In genomic region chr2:172257471-172258065, GRCm38 (mm10) we compare ENCODE assay signal across 14 mouse cellular contexts. TPM values are rescaled to one million over a fixed set of nuclear protein-coding genes. Genes with fewer than 3 reads are reported as not detected.
A peak's percentile ranks its signal among the peaks of the same experiment; 100 is the strongest.
DNase-seq lines count a peak whose midpoint lies in the region; ATAC-seq and TF ChIP-seq lines count a peak whose summit lies in the region.
"Had no signal": no experiment of that assay in that cellular context is flagged by ENCODE, and none has a peak within 500 bp of the region (broad histone marks: within the 10 kb centered on the region; RNA-seq: fewer than 3 reads in every experiment).

No protein-coding gene starts in this region.

- H3K9me3 ChIP-seq in heart, embryonic 11.5 days (replicated peaks; ENCODE audit: control insufficient read depth, low read length): no peaks in the 10 kb centered on the region
- H3K9me3 ChIP-seq in ES-E14 (ENCODE audit: control insufficient read depth, insufficient read depth, low read depth, low read length): no peaks in the 10 kb centered on the region
- H3K9me3 ChIP-seq in forebrain, embryonic 14.5 days (replicated peaks; ENCODE audit: control insufficient read depth, low read length): no peaks in the 10 kb centered on the region

- TF ChIP-seq POLR2A in heart, adult 2 months (IDR thresholded peaks at IDR 0.05; ENCODE audit: insufficient read depth, low read depth, low read length): no peak

- no peaks in the 10 kb centered on the region for H3K79me2 ChIP-seq in heart, adult 2 months (replicated peaks; ENCODE audit: control insufficient read depth, insufficient read depth, low read length)

- H3K4me3 ChIP-seq in heart, embryonic 11.5 days (ENCODE audit: low read depth, low read length): no peak overlapping the region
- no peak overlapping the region for H3K4me3 ChIP-seq in heart, adult 2 months
- H3K4me3 ChIP-seq in ES-E14 (ENCODE audit: insufficient read depth in 1 of 2, low read depth in 1 of 2, low read length in 2 of 2, poor library complexity in 1 of 2, severe bottlenecking in 1 of 2): peak overlapping the region; percentile 10 to 23; a peak in 2 of 4 replicates
- H3K4me3 ChIP-seq in forebrain, embryonic 14.5 days (ENCODE audit: low read depth, low read length): no peak overlapping the region
- H3K4me3 ChIP-seq: neural tube, embryonic 13.5 days had no signal

- DNase-seq in heart, adult 2 months: no peak
- DNase-seq in 3134 (ENCODE audit: extremely low read depth, insufficient read length, low spot score): peak; percentile 71
- peak; percentile 81 for DNase-seq in ES-E14 (ENCODE audit: low read depth, low spot score)
- peak; percentile 41 for DNase-seq in forebrain, embryonic 14.5 days (ENCODE audit: low spot score)
- DNase-seq in cerebellum, postnatal 4 days (ENCODE audit: low spot score in 2 of 2): no peak
- DNase-seq in layer of hippocampus, postnatal 25 days (ENCODE audit: extremely low spot score in 1 of 2, low spot score in 1 of 2): no peak
- DNase-seq: cerebellum, adult 9-10 months had no signal

- peak; percentile 75; the same call in 1 of the 2 replicates for ATAC-seq in heart, embryonic 11.5 days (replicated peaks; ENCODE audit: insufficient number of reproducible peaks, low FRiP score, low TSS enrichment)
- peak; percentile 37; the same call in 1 of the 2 replicates for ATAC-seq in forebrain, embryonic 14.5 days
- no peak for ATAC-seq in megakaryocyte, adult 5-6 weeks (ENCODE audit: poor library complexity, severe bottlenecking)
- ATAC-seq: hindbrain, embryonic 16.5 days had no signal

- peak overlapping the region; percentile 29 for H3K4me2 ChIP-seq in heart, embryonic 11.5 days
- H3K4me2 ChIP-seq in forebrain, embryonic 14.5 days (ENCODE audit: low read length): no peak overlapping the region
- H3K4me2 ChIP-seq: midbrain, embryonic 11.5 days; neural tube, embryonic 13.5 days had no signal

- in situ Hi-C loops in ES-E14 (cut with MboI; ENCODE audit: low sequenced_read_pairs in 2 of 2, unreplicated experiment in 2 of 2): no loop called here

- TF ChIP-seq EP300 in heart, adult 2 months (IDR thresholded peaks at IDR 0.05; ENCODE audit: insufficient read depth, low read depth, low read length): no peak

- no peaks in the 10 kb centered on the region for H3K36me3 ChIP-seq in heart, embryonic 11.5 days (ENCODE audit: control insufficient read depth, insufficient read depth, low read length)
- H3K36me3 ChIP-seq in heart, adult 2 months (ENCODE audit: control insufficient read depth, insufficient read depth, low read length): no peaks in the 10 kb centered on the region
- no peaks in the 10 kb centered on the region for H3K36me3 ChIP-seq in ES-E14 (ENCODE audit: control insufficient read depth, insufficient read depth, low read length, poor library complexity, severe bottlenecking)
- no peaks in the 10 kb centered on the region for H3K36me3 ChIP-seq in forebrain, embryonic 14.5 days (ENCODE audit: control insufficient read depth, insufficient read depth, low read length)
- H3K36me3 ChIP-seq: neural tube, embryonic 13.5 days had no signal

- intact Hi-C loops in heart, adult 2 months (cut with DNase I): no loop called here

- 0 out of 2 replicates have a peak, but pooled peaks cover 3% of the 10 kb centered on the region for H3K4me1 ChIP-seq in heart, embryonic 11.5 days (ENCODE audit: control insufficient read depth, insufficient read depth, low read length)
- no peaks in the 10 kb centered on the region for H3K4me1 ChIP-seq in heart, adult 2 months (ENCODE audit: control insufficient read depth, insufficient read depth, low read length)
- H3K4me1 ChIP-seq in ES-E14 (ENCODE audit: control insufficient read depth in 2 of 2, insufficient read depth in 2 of 2, low read length in 2 of 2, poor library complexity in 1 of 2): peaks cover 0 to 7% of the 10 kb centered on the region in 2 experiments; a peak in 1 of 4 replicates
- H3K4me1 ChIP-seq in forebrain, embryonic 14.5 days (ENCODE audit: control insufficient read depth, insufficient read depth, low read length): 0 out of 2 replicates have a peak, but pooled peaks cover 4% of the 10 kb centered on the region
- H3K4me1 ChIP-seq: neural tube, embryonic 13.5 days had no signal

- TF ChIP-seq CTCF in heart, adult 2 months (IDR thresholded peaks at IDR 0.05): no peak

- whole genome bisulfite sequencing in heart, embryonic 11.5 days (ENCODE audit: insufficient replicate concordance): 23% methylated on average over 12 of the region's 12 CpGs
- 9% methylated on average over 11 of the region's 12 CpGs for WGBS in heart, adult 2 months
- WGBS in forebrain, embryonic 14.5 days: 48% methylated on average over 12 of the region's 12 CpGs

- H3K27ac ChIP-seq in heart, embryonic 11.5 days (ENCODE audit: low read depth, low read length): peak overlapping the region; percentile 57; the same call in 1 of the 2 replicates
- no peak overlapping the region for H3K27ac ChIP-seq in heart, adult 2 months
- no peak overlapping the region for H3K27ac ChIP-seq in ES-E14 (ENCODE audit: insufficient read depth, low read depth, low read length, poor library complexity, severe bottlenecking)
- H3K27ac ChIP-seq in forebrain, embryonic 14.5 days (ENCODE audit: low read depth, low read length): no peak overlapping the region
- H3K27ac ChIP-seq: neural tube, embryonic 13.5 days had no signal

- no peaks in the 10 kb centered on the region for H3K27me3 ChIP-seq in heart, embryonic 11.5 days (ENCODE audit: control insufficient read depth, insufficient read depth, low read length)
- no peaks in the 10 kb centered on the region for H3K27me3 ChIP-seq in heart, adult 2 months (ENCODE audit: control insufficient read depth, insufficient read depth, low read length)
- H3K27me3 ChIP-seq in forebrain, embryonic 14.5 days (replicated peaks; ENCODE audit: control insufficient read depth, insufficient read depth, low read length): no peaks in the 10 kb centered on the region
- H3K27me3 ChIP-seq: neural tube, embryonic 13.5 days had no signal

- H3K9ac ChIP-seq in heart, embryonic 11.5 days (ENCODE audit: low read depth, low read length): no peak overlapping the region
- H3K9ac ChIP-seq in heart, adult 2 months (ENCODE audit: low read depth, low read length): no peak overlapping the region
- H3K9ac ChIP-seq in ES-E14 (ENCODE audit: insufficient read depth, low read depth, low read length, poor library complexity, severe bottlenecking): no peak overlapping the region; the same call in 1 of the 2 replicates
- no peak overlapping the region for H3K9ac ChIP-seq in forebrain, embryonic 14.5 days (ENCODE audit: low read length)
- H3K9ac ChIP-seq: neural tube, embryonic 13.5 days had no signal

TF ChIP-seq in ES-E14, 5 proteins besides CTCF, POLR2A, EP300 and RAD21:
- TF ChIP-seq ZNF384 (IDR thresholded peaks at IDR 0.05; ENCODE audit: low read depth, low read length) (no peak), CHD2 (IDR thresholded peaks at IDR 0.05; ENCODE audit: low read depth, low read length) (0 out of 2 replicates have a peak, but pooled peaks have one; percentile 38), HCFC1 (IDR thresholded peaks at IDR 0.05; ENCODE audit: borderline replicate concordance, insufficient read depth, low read length) (no peak)

RNA-seq across cellular contexts. Expression of gene Mc3r, which starts 9.3 kb away (rescaled TPM):
- 0.13 TPM in 1 of 2 replicates, not detected in the other for polyA plus RNA-seq in heart, embryonic 11.5 days (2014; fragmentation: Nextera tagmentation; extraction: Ambion mirVana)
- not detected for total RNA-seq in heart, adult 2 months (2021)
- not detected in 2 replicates for polyA plus RNA-seq in heart, adult 2 months (2012; rRNA removed)
- total RNA-seq in ES-E14 (2012; rRNA removed): not detected in 2 replicates
- polyA plus RNA-seq in forebrain, embryonic 14.5 days (2014; fragmentation: Nextera tagmentation; extraction: Ambion mirVana): 0.07 and 0.55 TPM in 2 replicates
- not detected in 2 replicates for total RNA-seq in megakaryocyte, adult 5-6 weeks (2015)
- total RNA-seq in megakaryocyte, adult 5-6 weeks (2017): not detected in 2 replicates
- total RNA-seq in layer of hippocampus, postnatal 25 days (2021): under 1 TPM; 0.12 to 0.23 TPM
- total RNA-seq: adrenal gland, postnatal 10 days; granulocyte monocyte progenitor cell, adult 5-6 weeks had no signal
- polyA plus RNA-seq: midbrain, embryonic 11.5 days had no signal

Comparison
In these comparisons a context has a peak if more than half of its experiments do, and no peak if none do; other contexts are left out.
1. H3K4me3 ChIP-seq: peak in ES-E14 (2 of 2); none in heart, embryonic 11.5 days (single experiment), heart, adult 2 months (single experiment) and forebrain, embryonic 14.5 days (single experiment).
2. DNase-seq: peak in 3134 (single experiment), ES-E14 (single experiment) and forebrain, embryonic 14.5 days (single experiment); none in heart, adult 2 months (0 of 2), cerebellum, postnatal 4 days (0 of 2) and layer of hippocampus, postnatal 25 days (0 of 2).